Mouse (Mus musculus) olfactory bulb, adult 2 months (tissue): ENCODE data around the gene Schip1. TPM values are rescaled to one million over a fixed set of nuclear protein-coding genes. Genes with fewer than 3 reads are reported as not detected.

Experiments
- H3K27ac ChIP-seq: fragments of 200-500 bp; 2 replicates; pipeline ENCODE4 v1.5.1; 2012; ENCODE audit warnings: low read depth, low read length; ENCODE audit not compliant: insufficient read depth
- H3K4me1 ChIP-seq: fragments of 200-500 bp; 2 replicates; pipeline ENCODE4 v1.6.1; 2012; ENCODE audit warnings: low read length; ENCODE audit not compliant: control insufficient read depth, insufficient read depth
- H3K4me3 ChIP-seq: fragments of 200-500 bp; 2 replicates; pipeline ENCODE4 v1.5.1; 2012; ENCODE audit warnings: mild to moderate bottlenecking, low read depth, low read length, moderate library complexity; ENCODE audit not compliant: insufficient read depth
- CTCF ChIP-seq: fragments of 200-500 bp; IDR thresholded peaks from 2 replicates; pipeline ENCODE4 v1.5.1; 2012; ENCODE audit warnings: low read depth, mild to moderate bottlenecking, low read length, moderate library complexity; ENCODE audit not compliant: insufficient read depth
- POLR2A ChIP-seq: fragments of 200-500 bp; IDR thresholded peaks from 2 replicates; pipeline ENCODE4 v1.6.1; 2012; ENCODE audit warnings: mild to moderate bottlenecking, low read depth, low read length, moderate library complexity; ENCODE audit not compliant: insufficient read depth
- WGBS: fragments of 180-500 bp; shearing (Covaris S2); methylation state at CpG from one replicate; pipeline ENCODE4 v1.1.7; 2018; 5-methylcytosine and 5-hydroxymethylcytosine counted together
- polyA plus RNA-seq: library from polyadenylated mRNA; stranded (reverse); fragments of >200 nt; gene quantifications from 2 replicates; pipeline ENCODE4 v1.2.4, GENCODE M21; 2012; ENCODE audit warnings: low replicate concordance; ENCODE audit not compliant: missing spikeins, insufficient read depth, insufficient read length

The Schip1 gene
- polyA plus RNA-seq, 1 experiment = not detected

DNA sequence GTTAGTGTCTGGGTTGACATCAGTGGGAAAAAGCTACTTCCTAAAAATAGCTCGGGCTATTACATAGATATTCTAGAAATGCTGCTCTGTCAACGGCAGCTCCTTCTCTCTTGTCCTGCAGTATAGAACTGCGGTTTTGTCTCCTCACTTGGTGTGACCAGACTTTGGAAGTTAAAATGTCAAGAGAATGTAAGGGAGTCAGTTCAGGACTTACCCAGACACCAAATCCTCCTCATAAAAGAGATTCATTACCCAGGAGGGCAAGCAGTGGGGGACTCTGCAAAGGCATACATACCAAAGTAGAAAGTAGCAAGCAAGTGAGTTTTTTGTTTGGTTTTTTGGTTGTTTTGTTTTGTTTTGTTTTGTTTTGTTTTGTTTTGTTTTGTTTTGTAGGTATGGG is 347.7 kb downstream of the Schip1 start:
- TF ChIP-seq CTCF (no peak), POLR2A (no peak)
- Histone ChIP-seq H3K27ac (no peak overlapping the region), H3K4me1 (no peaks in the 10 kb centered on the region), H3K4me3 (no peak overlapping the region)
- 87% methylated on average over 3 of the region's 3 CpGs for WGBS

- Histone ChIP-seq H3K4me1 (no peaks in the 10 kb centered on the region), H3K27ac (no peak overlapping the region), H3K4me3 (no peak overlapping the region)
- WGBS = 51% methylated on average over 4 of the region's 4 CpGs
- TF ChIP-seq POLR2A = no peak
- TF ChIP-seq CTCF = no peak
These were observed 355.2 kb downstream of the Schip1 start for GRCm38 (mm10) chr3:68419792-68420191.

DNA sequence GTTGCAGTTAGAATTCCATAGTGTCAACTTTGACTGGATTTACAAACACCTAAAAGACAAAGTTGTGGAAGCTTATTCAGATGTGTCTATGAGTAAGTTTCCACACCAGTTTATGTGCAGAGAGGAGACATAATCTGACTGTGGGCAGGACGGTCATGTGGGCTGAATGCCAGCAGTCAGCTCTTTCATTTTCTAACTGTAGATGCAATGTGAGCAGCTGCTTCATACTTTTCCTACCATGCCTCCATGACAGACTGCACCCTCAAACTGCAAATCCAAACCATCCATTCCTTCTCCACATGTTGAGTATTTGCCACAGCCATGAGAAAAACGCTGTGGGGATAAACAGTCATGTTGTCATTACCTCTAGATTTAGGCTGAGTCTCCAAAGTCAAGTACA is 356.3 kb downstream of the Schip1 start:
- 85% methylated on average over 2 of the region's 2 CpGs for WGBS
- H3K4me3 ChIP-seq = no peak overlapping the region
- no peaks in the 10 kb centered on the region for H3K4me1 ChIP-seq
- TF ChIP-seq CTCF (no peak), POLR2A (no peak)
- H3K27ac ChIP-seq = no peak overlapping the region

DNA sequence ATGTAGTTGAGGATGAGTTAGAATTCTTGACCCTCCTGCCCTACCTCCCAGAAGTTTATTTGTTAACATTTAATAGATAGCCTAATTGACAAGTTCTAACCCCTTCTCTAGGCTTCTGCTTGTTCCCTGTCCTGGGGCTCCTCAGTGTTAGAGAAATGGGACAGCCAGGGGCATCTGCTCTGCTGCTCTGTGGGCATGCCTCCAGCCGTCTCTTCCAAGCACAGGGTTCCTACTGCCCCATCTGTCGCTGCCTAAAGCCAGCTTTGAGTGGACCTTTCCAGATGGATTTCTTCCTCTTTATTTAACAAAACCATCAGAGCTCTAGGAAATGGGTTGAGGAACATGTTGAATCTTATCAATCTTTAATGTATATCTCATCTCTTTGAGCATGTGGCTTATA is 357.2 kb downstream of the Schip1 start:
- Histone ChIP-seq H3K4me1 (no peaks in the 10 kb centered on the region), H3K4me3 (no peak overlapping the region), H3K27ac (no peak overlapping the region)
- 95% methylated on average over 2 of the region's 2 CpGs for WGBS
- TF ChIP-seq CTCF (no peak), POLR2A (no peak)

DNA sequence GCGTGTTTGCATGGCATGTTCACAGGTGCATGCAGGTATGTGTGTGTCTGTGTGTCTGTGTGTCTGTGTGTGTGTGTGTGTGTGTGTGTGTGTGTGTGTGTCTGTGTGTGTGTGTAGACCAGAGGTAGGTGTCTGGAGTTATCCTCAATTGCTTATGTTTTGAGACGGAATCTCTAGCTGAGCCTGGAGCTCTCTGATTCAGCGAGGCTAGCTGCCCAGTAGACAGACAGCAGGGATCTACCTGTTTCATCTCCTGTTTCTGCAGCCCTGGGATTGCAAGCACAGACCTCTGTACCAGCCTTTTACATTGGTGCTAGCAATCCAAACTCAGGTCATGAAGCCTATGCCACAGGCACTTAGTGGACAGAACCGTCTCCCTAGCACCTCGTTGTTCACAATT is 363.5 kb downstream of the Schip1 start:
- 98% methylated on average over 5 of the region's 5 CpGs for WGBS
- no peak for TF ChIP-seq POLR2A
- TF ChIP-seq CTCF = no peak
- Histone ChIP-seq H3K27ac (no peak overlapping the region), H3K4me1 (no peaks in the 10 kb centered on the region), H3K4me3 (no peak overlapping the region)

DNA sequence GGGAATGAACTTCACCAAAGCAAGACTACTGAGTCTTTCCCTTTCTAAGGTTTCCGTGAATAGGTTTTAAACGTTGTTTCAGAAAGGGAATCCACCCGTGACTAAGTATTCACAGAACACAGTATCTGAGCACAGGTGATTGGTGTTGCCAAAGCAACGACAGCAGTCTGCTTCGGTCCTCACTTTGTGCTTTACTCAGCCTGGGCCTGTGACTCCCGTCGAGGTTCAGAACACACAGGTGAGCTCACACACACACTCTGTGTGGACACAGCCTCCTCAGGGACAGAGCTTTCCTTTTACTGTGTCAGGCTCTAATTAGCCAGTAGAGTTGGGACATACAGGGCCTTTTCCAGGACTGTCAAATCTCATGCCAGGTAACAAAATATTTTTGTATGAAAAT is 369.8 kb downstream of the Schip1 start:
- WGBS = 56% methylated on average over 7 of the region's 7 CpGs
- Histone ChIP-seq H3K4me1 (no peaks in the 10 kb centered on the region), H3K4me3 (no peak overlapping the region), H3K27ac (no peak overlapping the region)
- TF ChIP-seq POLR2A (no peak), CTCF (no peak)

GRCm38 (mm10) chr3:68434897-68435296 is 370.3 kb downstream of the Schip1 start:
- Histone ChIP-seq H3K4me1 (no peaks in the 10 kb centered on the region), H3K4me3 (no peak overlapping the region), H3K27ac (no peak overlapping the region)
- TF ChIP-seq CTCF (no peak), POLR2A (no peak)
- WGBS = 71% methylated on average over 2 of the region's 2 CpGs

- Histone ChIP-seq H3K27ac (no peak overlapping the region), H3K4me3 (no peak overlapping the region), H3K4me1 (no peaks in the 10 kb centered on the region)
- WGBS = 87% methylated on average over 2 of the region's 2 CpGs
- no peak for TF ChIP-seq CTCF
- TF ChIP-seq POLR2A = no peak
These were observed 383.9 kb downstream of the Schip1 start for GRCm38 (mm10) chr3:68448480-68448879.

DNA sequence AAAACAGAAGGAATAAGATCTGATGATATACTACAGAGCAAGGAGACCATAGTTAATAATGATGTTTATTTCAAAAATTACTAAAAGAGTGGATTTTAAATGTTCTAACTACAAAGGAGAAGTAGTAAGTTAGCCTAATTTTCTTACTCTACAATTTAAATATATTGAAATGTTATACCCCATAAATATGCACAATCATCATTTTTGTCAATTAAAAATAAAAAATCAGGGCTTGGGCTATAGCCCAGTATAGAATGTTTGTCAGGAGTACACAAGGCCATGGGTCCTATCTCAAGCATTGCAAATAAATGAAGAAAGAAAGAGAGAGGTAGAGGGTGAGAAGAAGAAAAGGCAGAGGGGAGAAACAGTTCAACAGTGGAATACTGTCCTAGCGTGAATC is 387.0 kb downstream of the Schip1 start:
- no peaks in the 10 kb centered on the region for H3K4me1 ChIP-seq
- TF ChIP-seq POLR2A (no peak), CTCF (no peak)
- no peak overlapping the region for H3K27ac ChIP-seq
- no peak overlapping the region for H3K4me3 ChIP-seq
- WGBS = 97% methylated on average over 1 of the region's 1 CpGs

- 23% methylated on average over 5 of the region's 5 CpGs for WGBS
- Histone ChIP-seq H3K4me3 (no peak overlapping the region), H3K4me1 (no peaks in the 10 kb centered on the region), H3K27ac (no peak overlapping the region)
- TF ChIP-seq CTCF = no peak
These were observed 388.7 kb downstream of the Schip1 start for GRCm38 (mm10) chr3:68453266-68453665.
